Mouse (Mus musculus): Measurements from ENCODE around the gene A3galt2.

The A3galt2 gene

DNA sequence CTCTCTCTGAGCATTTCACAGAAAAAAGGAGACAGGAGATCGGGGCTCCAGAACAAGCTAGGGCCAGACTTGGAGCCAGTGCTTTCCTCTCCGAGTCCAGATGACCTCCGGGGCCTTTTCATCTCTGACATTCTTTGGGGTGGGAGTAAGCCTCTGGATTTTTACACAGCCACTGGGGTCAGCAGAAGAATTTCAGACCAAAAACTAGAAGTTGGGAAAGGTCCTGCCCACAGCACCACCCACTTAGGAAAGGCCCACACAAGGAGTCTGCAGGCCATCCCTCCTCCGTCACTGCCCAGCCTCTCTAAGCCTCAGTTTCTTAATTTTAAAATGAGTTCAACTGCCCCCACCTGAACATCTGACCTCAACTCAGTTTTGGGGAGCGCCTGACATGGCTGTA lies 48.4 kb downstream of the A3galt2 start:
- no peaks in the 10 kb centered on the region for H3K36me3 ChIP-seq (ENCODE audit: insufficient read depth, low read length)
- TF ChIP-seq POU5F1 (IDR thresholded peaks at IDR 0.05; ENCODE audit: borderline replicate concordance, low read length) (no peak), CTCF (conservative IDR thresholded peaks at IDR 0.05; ENCODE audit: low read length) (no peak), NANOG (IDR thresholded peaks at IDR 0.05; ENCODE audit: borderline replicate concordance, low read length) (no peak)
- peaks cover 69% of the 10 kb centered on the region for H3K27me3 ChIP-seq (ENCODE audit: insufficient read depth, low read length)
- no peaks in the 10 kb centered on the region for H3K9me3 ChIP-seq (ENCODE audit: low read length)
- no peak overlapping the region for H3K4me3 ChIP-seq (replicated peaks; ENCODE audit: low read length)
- H3K4me1 ChIP-seq (replicated peaks; ENCODE audit: low read depth, low read length) = peaks cover 47% of the 10 kb centered on the region

DNA sequence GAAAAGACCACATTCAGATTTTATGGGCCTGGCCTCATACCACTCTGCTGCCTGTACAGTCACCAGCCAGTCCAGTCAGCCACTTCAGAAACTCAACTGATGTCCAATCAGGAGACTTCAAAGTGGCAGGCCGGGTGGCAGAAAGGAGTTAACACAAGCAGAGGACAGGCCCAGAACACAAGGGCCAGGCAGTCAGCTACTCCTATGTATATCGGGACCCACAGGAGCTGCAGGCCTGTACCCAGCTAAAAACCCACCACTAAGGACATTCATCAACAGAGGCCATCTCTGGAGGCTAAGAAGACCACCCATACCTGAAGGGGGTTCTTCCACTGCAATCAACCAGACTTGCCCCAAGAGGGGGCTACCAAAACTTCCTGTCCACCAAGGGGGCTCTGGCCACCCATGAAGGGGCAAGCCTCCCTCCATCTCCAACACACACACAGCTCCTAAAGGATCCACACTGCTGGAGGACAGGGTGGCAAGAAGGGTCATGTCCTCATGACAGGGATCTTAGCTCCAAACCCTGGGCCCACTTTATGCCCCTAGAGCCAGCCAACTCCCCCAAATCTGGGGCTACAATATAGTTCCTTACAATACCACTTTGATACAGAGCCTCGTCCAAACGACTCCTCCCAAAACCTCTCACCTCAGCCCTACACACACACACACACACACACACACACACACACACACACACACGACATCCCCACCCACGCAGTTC lies 49.4 kb downstream of the A3galt2 start:
- peaks cover 63% of the 10 kb centered on the region for H3K27me3 ChIP-seq (ENCODE audit: insufficient read depth, low read length)
- peak overlapping the region; percentile 79; the same call in 1 of the 2 replicates for H3K4me3 ChIP-seq (replicated peaks; ENCODE audit: low read length)
- TF ChIP-seq CTCF (conservative IDR thresholded peaks at IDR 0.05; ENCODE audit: low read length) (no peak), NANOG (IDR thresholded peaks at IDR 0.05; ENCODE audit: borderline replicate concordance, low read length) (no peak), POU5F1 (IDR thresholded peaks at IDR 0.05; ENCODE audit: borderline replicate concordance, low read length) (no peak)
- H3K4me1 ChIP-seq (replicated peaks; ENCODE audit: low read depth, low read length) = peaks cover 40% of the 10 kb centered on the region
- no peaks in the 10 kb centered on the region for H3K36me3 ChIP-seq (ENCODE audit: insufficient read depth, low read length)
- no peaks in the 10 kb centered on the region for H3K9me3 ChIP-seq (ENCODE audit: low read length)

DNA sequence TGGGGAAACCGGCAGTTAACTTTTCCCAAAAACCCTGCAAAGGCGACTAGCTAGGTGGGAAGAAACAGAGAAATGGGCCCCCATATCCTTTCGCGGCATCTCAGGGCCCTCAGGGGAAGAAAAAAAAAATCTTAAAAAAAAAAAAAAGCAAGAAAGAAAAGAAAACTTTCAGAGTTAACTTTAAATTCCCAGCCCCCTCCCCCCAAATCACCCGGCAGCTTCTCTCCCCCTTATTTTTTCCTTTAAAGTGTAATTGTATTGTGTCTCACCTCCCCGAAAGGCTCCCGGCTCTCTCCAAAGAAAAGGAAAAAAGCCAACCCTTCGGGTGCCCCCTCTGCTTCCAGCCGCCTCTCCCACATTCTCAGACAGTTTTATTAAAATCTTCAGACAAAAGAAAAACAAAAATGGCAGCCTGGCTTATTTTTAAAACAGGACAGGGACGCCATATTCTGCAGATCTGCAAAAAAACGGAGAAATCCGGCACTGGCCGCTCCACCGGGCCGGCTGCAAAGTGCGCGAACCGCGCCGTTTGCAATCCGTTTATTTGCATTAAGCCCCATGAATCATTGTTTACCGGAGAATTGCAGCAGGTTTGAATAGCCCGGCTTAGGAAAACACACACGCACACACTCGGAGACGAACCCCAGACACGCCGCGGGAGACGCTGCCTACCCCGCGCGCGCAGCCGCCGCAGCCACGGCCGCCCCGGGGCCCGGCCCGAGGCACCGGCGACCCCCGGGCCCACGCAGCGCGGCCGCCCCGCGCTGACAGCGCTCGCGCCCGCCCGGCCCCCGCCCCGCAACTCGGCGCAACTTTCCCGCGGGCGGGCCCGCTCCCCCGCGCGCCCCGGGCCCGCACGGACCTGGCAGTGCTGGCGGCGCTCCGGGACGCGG lies 50.2 kb downstream of the A3galt2 start:
- H3K4me3 ChIP-seq (replicated peaks; ENCODE audit: low read length) = peak overlapping the region; percentile 79
- peaks cover 61% of the 10 kb centered on the region for H3K27me3 ChIP-seq (ENCODE audit: insufficient read depth, low read length)
- no peaks in the 10 kb centered on the region for H3K9me3 ChIP-seq (ENCODE audit: low read length)
- no peaks in the 10 kb centered on the region for H3K36me3 ChIP-seq (ENCODE audit: insufficient read depth, low read length)
- TF ChIP-seq NANOG (IDR thresholded peaks at IDR 0.05; ENCODE audit: borderline replicate concordance, low read length) (no peak), POU5F1 (IDR thresholded peaks at IDR 0.05; ENCODE audit: borderline replicate concordance, low read length) (no peak), CTCF (conservative IDR thresholded peaks at IDR 0.05; ENCODE audit: low read length) (no peak)
- H3K4me1 ChIP-seq (replicated peaks; ENCODE audit: low read depth, low read length) = peaks cover 42% of the 10 kb centered on the region

DNA sequence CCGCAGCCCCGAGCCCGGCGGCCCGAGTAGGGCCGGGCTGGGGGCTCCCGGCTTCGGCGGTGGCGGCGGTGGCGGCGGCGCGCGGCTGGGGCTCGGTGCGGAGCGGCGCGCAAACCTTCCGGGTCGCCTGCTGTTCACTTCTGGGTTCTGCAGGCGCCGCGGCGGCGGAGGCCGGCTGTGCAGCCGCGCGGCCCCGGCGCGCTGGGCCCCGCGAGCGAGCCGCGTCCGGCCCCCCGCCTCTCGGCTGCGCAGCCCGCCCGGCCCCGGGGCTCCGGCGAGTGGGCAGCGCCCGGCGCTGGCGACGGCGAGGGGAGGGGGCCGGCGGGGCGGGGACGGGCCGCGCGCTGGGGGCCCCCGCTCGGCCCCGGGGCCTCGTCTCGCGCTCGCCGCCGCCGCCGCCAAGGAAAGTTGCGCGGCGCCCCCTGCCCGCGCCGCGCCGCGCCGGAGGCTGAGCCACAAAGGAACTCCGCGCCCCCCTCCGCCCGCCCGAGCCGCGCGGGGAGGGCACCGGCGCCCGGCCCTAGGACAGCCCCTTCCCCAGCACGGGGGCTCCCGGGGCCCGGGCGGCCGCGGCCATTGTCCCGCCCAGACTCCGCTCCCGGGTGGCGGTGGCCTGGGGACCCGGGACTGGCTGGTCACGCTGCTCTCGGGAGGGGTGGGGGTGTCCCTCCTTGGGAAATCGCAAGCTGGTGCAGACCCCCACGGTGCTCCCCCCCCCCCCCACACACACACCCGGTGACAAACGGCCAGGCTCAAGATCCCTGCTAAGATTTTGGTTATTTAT lies 51.1 kb downstream of the A3galt2 start, which contains the start of gene Zfp362:
Gene Zfp362 (minus strand): TSS at position 3 of the 784 bp plus-strand sequence.
- H3K4me3 ChIP-seq (replicated peaks; ENCODE audit: low read length) = peak within 1 kb of the TSS; percentile 79
- H3K36me3 ChIP-seq (ENCODE audit: insufficient read depth, low read length) = no peaks in the 10 kb centered on the region
- H3K27me3 ChIP-seq (ENCODE audit: insufficient read depth, low read length) = peaks cover 61% of the 10 kb centered on the region
- no peak for TF ChIP-seq CTCF (conservative IDR thresholded peaks at IDR 0.05; ENCODE audit: low read length)
- TF ChIP-seq POU5F1 (IDR thresholded peaks at IDR 0.05; ENCODE audit: borderline replicate concordance, low read length) = no peak
- TF ChIP-seq NANOG (IDR thresholded peaks at IDR 0.05; ENCODE audit: borderline replicate concordance, low read length) = no peak
- no peaks in the 10 kb centered on the region for H3K9me3 ChIP-seq (ENCODE audit: low read length)
- peaks cover 51% of the 10 kb centered on the region for H3K4me1 ChIP-seq (replicated peaks; ENCODE audit: low read depth, low read length)

DNA sequence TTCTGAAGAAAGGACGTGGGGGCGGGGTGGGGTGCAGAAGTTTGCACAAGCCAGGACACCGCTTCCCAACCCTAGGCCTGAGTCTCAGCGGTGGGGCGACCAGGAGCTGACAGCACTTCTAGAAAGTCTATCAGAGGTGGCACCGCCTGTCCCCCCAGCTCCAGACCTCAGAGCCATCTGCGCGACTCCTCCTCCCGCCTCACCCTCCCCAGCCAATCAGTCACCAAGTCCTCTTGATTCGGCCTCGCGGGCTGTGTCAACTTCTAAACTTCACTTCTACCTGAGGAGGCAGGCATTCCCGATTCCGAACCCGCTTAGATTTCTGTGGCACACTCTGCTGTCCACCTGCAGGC lies 51.6 kb downstream of the A3galt2 start:
- TF ChIP-seq POU5F1 (IDR thresholded peaks at IDR 0.05; ENCODE audit: borderline replicate concordance, low read length) (no peak), NANOG (IDR thresholded peaks at IDR 0.05; ENCODE audit: borderline replicate concordance, low read length) (no peak), CTCF (conservative IDR thresholded peaks at IDR 0.05; ENCODE audit: low read length) (no peak)
- peaks cover 54% of the 10 kb centered on the region for H3K4me1 ChIP-seq (replicated peaks; ENCODE audit: low read depth, low read length)
- no peaks in the 10 kb centered on the region for H3K36me3 ChIP-seq (ENCODE audit: insufficient read depth, low read length)
- peaks cover 57% of the 10 kb centered on the region for H3K27me3 ChIP-seq (ENCODE audit: insufficient read depth, low read length)
- H3K9me3 ChIP-seq (ENCODE audit: low read length) = no peaks in the 10 kb centered on the region
- H3K4me3 ChIP-seq (replicated peaks; ENCODE audit: low read length) = peak overlapping the region; percentile 79

DNA sequence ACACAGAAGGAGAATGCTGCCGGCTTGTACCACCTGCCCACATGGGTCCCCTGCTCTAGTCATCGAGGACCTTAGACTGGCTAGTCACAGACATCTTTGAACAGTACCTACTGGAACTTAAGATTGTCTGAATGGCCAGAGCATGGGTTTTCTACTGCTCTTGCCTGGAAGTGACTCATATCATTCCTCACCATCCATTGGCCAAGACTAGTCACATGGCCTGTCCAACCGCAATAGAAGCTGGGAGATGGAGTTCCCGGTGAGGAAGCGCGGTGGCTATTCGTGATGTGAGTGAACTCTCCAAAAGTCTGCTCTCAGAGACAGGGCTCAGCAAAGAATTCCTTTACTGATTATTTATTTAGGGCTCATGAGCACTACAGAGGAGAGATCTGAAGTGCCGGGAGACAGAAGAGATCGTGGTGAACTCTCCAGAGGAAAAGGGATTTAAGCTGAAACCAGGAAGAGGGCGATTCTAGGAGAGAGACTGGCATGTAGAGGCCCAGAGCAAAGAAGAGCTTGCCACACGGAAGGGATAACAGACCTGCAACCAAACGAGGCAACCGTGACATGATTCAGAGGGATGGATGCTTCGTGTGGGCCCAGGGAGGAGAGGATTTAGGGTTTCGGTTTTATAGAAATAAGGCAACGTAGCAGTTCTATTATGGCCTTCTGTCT lies 56.4 kb downstream of the A3galt2 start:
- Histone ChIP-seq H3K36me3 (ENCODE audit: insufficient read depth, low read length) (no peaks in the 10 kb centered on the region), H3K4me1 (replicated peaks; ENCODE audit: low read depth, low read length) (peaks cover 41% of the 10 kb centered on the region), H3K9me3 (ENCODE audit: low read length) (no peaks in the 10 kb centered on the region), H3K27me3 (ENCODE audit: insufficient read depth, low read length) (peaks cover 32% of the 10 kb centered on the region), H3K4me3 (replicated peaks; ENCODE audit: low read length) (peak overlapping the region; percentile 80)
- TF ChIP-seq NANOG (IDR thresholded peaks at IDR 0.05; ENCODE audit: borderline replicate concordance, low read length) (no peak), CTCF (conservative IDR thresholded peaks at IDR 0.05; ENCODE audit: low read length) (no peak), POU5F1 (IDR thresholded peaks at IDR 0.05; ENCODE audit: borderline replicate concordance, low read length) (no peak)

DNA sequence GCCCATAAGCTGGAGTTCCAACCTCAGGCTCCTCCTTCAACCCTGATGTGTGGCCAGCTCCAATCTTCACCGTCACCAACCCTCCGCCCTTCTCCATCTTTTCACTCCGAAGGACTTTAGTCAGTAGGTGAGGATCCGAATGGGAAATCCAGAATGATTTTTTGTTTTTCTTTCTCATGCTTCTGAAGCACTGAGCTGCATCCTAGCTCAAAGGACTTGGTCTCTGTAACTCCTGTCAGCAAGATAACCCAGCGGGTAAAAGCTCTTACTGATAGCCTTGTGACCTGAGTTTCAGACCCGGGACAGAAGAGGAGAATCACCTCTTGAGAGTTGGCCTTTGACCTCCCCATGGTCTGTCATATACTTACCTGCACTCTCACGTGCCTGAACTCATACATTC lies 61.8 kb downstream of the A3galt2 start:
- no peak for TF ChIP-seq CTCF (conservative IDR thresholded peaks at IDR 0.05; ENCODE audit: low read length)
- Histone ChIP-seq H3K9me3 (ENCODE audit: low read length) (no peaks in the 10 kb centered on the region), H3K4me3 (replicated peaks; ENCODE audit: low read length) (no peak overlapping the region), H3K27me3 (ENCODE audit: insufficient read depth, low read length) (peaks cover 13% of the 10 kb centered on the region; the same call in 1 of the 2 replicates), H3K36me3 (ENCODE audit: insufficient read depth, low read length) (no peaks in the 10 kb centered on the region), H3K4me1 (replicated peaks; ENCODE audit: low read depth, low read length) (peaks cover 18% of the 10 kb centered on the region)
